Mouse (Mus musculus): ENCODE results near the gene Ugt1a7c.
"Not testable (repeated sequence)": the region's sequence is repeated elsewhere in the genome, so short reads cannot be mapped to it uniquely, and the experiment has no call there.

Ugt1a7c gene

DNA sequence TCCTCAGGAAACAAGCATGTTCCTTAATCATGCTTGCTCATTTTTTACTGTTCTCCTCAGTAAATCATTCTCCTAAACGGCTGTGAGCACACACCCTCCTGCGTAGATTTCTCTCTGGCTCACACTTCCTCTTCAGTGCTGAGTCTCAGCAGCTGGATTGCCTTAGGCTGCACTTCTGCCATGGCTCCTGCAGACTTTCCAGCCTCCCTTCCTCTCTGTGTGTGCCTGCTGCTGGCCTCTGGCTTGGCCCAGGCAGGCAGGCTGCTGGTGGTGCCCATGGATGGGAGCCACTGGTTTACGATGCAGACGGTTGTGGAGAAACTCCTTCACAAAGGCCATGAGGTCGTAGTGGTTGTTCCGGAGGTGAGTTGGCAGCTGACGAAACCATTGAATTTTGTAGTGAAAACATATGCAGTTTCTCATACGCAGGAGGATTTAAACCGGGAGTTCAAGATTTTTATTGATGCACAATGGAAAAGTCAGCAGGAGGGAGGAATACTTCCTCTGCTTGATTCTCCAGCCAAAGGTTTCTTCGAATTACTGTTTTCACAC is at the start of gene Ugt1a7c:
Gene Ugt1a7c (plus strand): TSS at position 122 of the 552 bp plus-strand sequence.
- CTCF ChIA-PET, result interaction anchor here in 1 of 4 experiments (1.5 kb wide), 1 partner anchor 9 kb away, joined by 4 read pairs; no protein-coding TSS in a partner anchor
- POLR2A ChIA-PET, result no interaction called here

DNA sequence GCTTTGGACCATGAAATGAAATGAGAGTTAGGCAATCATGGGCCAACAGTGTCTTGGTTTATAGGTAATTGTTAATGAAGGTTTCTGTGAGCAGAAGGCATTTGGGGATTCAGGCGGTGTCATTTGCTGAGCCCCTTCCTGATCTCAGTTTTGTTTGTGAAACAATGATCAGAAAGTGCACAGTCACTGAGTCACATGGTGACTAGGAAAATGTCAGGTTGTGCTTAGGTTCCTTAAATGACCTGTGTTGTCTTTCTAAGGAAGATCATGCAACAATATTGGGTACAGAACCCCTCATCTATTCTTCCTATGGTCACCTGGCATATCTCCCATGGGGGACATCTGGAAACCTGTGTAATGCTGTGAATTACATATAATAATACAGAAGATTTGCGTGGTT is 47.5 kb upstream of the Ugt1a7c start:
- CTCF ChIA-PET, POLR2A ChIA-PET: not testable (repeated sequence)

DNA sequence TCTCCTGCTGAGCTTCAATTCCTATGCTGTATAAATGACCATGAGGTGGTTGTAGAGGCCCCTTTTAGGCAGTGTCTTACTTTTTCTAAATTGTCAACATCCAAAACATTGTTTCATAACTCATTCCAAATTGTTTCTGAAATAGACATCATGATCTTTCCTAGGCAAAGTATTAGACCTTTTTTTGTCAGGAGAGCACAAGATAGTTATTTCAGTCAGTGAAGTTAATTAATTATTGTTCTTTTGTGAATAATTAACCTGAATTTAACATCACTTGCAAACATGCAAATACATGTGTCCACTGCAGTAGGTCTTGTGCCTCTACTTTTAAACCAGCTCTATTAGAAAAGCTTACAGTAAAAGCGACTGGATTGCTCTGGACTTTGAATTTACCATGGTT is 39.8 kb upstream of the Ugt1a7c start, which contains the start of gene Ugt1a10:
Gene Ugt1a10 (plus strand): TSS at position 301 of the 400 bp plus-strand sequence.
- ChIA-PET CTCF (no interaction called here), POLR2A (no interaction called here)

DNA sequence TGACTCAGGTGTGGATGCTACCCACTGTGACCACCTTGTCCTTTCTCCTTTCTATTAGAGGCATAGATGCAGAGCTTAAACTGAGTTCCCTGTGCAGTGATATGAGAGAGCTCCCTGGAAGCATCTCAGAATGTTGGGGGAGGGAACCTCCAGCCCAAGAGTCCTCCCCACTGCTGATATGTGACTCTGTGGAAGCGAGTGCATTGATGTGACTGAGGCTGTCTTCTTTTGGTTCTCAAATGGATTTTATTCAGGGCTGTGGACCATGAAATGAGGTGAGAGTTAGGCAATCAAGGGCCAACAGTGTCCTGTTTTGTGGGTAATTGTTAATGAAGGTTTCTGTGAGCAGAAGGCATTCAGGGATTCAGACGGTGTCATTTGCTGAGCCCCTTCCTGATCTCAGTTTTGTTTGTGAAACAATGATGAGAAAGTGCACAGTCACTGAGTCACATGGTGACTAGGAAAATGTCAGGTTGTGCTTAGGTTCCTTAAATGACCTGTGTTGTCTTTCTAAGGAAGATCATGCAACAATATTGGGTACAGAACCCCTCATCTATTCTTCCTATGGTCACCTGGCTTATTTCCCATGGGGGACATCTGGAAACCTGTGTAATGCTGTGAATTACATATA is 28.3 kb upstream of the Ugt1a7c start:
- CTCF ChIA-PET, result not testable (repeated sequence)

DNA sequence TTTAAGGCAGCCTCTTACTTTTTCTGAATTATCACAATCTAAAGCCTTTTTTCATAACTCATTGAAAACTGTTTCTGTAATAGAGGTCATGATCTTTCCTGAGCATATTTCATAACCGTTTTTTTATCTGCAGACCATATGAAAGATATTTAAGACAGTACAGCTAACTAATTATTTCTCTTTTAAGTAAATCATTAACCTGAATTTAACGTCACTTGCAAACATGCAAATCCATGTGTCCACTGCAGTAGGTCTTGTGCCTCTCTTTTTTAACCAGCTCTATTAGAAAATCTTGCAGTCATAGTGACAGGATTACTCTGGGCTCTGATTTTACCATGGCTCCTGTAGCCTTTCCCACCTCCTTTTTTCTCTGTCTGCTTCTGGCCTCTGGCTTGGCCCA is 24.4 kb upstream of the Ugt1a7c start, which contains the start of gene Ugt1a9:
Gene Ugt1a9 (plus strand): TSS at position 306 of the 400 bp plus-strand sequence.
- POLR2A ChIA-PET, result interaction anchor here in 1 of 4 experiments (0.7 kb wide), 1 partner anchor 16 kb away, joined by 5 read pairs; no protein-coding TSS in a partner anchor
- CTCF ChIA-PET, result no interaction called here

More for the DNA sequence above, 28.3 kb upstream of the Ugt1a7c start:
- POLR2A ChIA-PET, result not testable (repeated sequence)

DNA sequence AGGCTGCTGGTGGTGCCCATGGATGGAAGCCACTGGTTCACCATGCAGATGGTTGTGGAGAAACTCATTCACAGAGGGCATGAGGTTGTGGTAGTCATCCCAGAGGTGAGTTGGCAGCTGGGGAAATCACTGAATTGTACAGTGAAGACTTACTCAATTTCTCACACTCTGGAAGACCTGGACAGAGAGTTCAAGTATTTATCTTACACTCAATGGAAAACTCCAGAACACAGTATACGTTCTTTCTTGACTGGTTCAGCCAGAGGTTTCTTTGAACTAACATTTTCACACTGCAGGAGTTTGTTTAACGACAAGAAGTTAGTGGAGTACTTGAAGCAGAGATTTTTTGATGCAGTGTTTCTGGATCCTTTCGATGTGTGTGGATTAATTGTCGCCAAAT is 24.0 kb upstream of the Ugt1a7c start:
- ChIA-PET CTCF (no interaction called here), POLR2A (no interaction called here)

DNA sequence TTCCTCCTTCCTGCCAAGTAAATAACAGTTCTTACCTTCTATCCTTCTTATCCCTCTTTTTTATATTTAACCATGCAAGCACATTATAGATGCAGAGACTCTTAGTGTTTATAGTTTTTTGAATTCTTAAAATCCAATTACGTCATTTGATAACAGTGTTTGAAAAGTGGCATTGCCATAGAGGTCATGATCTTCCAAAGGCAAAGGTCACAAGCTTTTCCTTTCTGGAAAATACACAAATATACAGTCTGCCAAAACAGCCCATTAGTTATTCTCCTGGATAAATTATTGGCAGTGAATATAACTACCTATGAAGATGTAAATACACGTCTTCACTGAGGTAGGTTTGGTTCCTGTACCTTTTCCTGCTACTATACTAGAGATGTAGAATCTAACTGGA is 20.4 kb upstream of the Ugt1a7c start:
- POLR2A ChIA-PET, result no interaction called here

DNA sequence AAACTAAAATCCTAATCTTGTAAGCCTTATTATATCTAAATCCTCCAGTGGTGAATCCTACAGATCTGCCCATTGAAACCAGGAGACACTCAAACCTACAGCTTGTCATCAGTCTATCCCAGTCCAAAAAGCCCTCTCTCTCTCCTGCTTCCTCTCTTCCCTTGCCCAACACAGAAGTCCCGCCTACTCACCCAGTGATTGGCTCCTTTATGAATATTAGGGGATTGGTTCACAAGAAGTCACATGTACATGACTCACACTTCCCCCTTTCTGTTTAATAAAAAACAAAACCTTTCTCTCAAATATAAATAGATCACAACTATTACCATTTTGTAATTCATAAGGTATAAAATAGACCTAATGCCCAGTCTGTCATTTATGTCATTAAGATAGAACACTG is 17.7 kb upstream of the Ugt1a7c start:
- POLR2A ChIA-PET, result no interaction called here
- CTCF ChIA-PET, result no interaction called here

More for the DNA sequence above, 20.4 kb upstream of the Ugt1a7c start:
- CTCF ChIA-PET, result no interaction called here

DNA sequence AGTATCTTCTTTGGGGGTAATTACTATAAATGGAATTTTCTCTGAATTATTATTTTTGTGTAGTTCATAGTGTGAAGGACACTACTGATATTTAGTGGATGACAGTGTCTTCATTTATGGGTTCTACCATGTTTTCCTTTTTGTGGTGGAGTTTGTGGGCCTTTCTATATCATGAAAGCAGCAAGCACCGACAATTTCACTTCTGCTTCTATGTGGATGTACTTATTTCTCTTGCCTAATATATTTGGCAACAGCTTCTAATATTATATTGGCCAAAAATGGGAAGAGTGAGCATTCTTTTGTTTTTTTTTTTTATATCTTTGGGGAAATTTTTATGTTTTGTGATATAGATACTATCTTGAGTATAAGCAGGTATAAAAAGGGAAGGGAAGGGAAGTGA is 13.2 kb upstream of the Ugt1a7c start:
- CTCF ChIA-PET, result no interaction called here
- POLR2A ChIA-PET, result no interaction called here

DNA sequence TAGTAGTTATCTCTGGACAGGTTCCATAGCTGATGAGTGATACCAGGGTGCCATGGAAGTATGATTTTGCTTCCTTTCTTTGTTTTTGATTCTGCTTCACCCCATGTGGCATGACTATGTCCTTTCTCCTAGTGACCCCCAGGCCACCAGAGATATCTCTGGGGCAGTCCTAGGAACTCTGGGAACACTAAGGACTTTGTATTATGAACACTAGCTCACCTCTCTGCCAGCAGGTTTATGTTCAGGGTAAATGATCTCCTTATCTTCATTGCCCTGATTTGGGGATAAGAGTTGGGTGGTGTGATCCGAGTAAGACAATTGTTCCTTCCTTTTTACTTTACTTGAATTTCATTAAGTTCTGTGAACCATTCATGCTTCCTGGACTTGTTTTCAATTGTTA is 8.7 kb upstream of the Ugt1a7c start:
- CTCF ChIA-PET, result interaction anchor here in 2 of 4 experiments (0.6 to 1.2 kb wide), 8 partner anchors 9 to 216 kb away, joined by 3 to 4 read pairs (median 3); partner anchors contain the start of genes Hjurp (in 1 of the 2), Trpm8 (in 1 of the 2) and Ugt1a7c (in 1 of the 2)

DNA sequence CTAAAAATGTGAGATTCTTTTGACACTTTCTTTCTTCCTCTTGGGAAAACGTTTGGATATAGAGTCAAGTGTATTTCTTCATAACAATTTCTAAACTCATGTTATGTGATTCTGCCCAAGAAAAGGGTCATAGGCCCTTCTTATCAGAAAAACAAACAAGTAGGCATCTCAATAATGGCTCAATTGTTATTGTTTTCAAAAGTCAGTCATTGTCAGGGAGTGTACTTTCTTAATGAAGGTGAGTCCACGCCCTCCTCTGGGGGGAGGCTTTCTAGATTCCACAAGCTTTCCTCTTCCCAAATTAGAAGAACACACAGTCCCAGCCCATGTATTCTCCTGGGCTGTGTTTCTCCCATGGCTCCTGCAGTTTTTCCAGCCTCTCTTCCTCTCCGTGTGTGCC is 7.3 kb upstream of the Ugt1a7c start, which contains the start of gene Ugt1a8:
Gene Ugt1a8 (plus strand): TSS at position 301 of the 400 bp plus-strand sequence.
- CTCF ChIA-PET, result no interaction called here
- POLR2A ChIA-PET, result interaction anchor here in 1 of 4 experiments (0.6 kb wide), 1 partner anchor 82 kb away, joined by 3 read pairs; no protein-coding TSS in a partner anchor

More for the DNA sequence above, 8.7 kb upstream of the Ugt1a7c start:
- POLR2A ChIA-PET, result interaction anchor here in 1 of 4 experiments (0.5 to 0.6 kb wide), 2 partner anchors 16 to 326 kb away, joined by 4 to 5 read pairs; partner anchors contain the start of gene Ugt1a9

DNA sequence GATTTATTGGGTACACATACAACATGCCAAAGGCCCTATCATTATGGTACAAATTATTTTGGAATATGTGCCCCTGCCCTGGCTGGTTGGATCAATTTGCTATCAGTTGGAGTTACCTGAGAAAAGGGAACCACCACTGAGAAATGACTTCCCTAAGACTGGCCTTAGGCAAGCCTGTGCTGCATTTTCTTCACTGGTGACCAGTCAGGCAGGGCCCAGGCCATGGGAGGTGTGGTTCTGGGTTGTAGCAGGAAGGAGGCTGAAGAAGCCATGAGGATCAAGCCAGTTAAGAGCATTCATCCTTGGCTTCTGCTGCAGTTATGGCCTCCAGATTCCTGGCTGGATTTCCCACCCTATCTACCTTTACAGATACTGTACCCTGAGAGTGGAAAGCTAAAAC is 2.5 kb upstream of the Ugt1a7c start:
- ChIA-PET CTCF (no interaction called here), POLR2A (no interaction called here)

DNA sequence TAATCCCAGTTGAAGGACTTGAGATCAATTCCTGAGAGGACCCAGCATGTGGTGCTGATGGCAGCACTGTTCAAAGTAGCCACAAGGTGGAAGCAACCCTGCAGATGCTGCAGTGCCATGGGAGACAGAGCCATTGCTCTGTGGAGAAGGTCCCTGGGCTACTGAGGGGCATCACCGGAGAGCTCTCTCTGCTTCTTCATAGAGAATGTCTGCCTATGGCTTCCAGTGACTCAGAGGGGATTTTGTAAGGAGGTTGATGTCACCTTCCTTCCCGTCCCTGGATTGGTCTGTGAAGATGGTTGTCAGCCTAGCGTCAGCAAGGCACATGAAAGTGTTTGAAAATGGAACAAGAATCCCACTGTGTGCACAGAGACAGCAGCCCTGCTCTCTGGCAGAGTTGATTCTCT is 589 bp upstream of the Ugt1a7c start:
- CTCF ChIA-PET, result interaction anchor here in 2 of 4 experiments (0.6 to 1.5 kb wide), 3 partner anchors 9 to 193 kb away, joined by 3 to 4 read pairs (median 3); no protein-coding TSS in a partner anchor
- POLR2A ChIA-PET, result not testable (repeated sequence)

DNA sequence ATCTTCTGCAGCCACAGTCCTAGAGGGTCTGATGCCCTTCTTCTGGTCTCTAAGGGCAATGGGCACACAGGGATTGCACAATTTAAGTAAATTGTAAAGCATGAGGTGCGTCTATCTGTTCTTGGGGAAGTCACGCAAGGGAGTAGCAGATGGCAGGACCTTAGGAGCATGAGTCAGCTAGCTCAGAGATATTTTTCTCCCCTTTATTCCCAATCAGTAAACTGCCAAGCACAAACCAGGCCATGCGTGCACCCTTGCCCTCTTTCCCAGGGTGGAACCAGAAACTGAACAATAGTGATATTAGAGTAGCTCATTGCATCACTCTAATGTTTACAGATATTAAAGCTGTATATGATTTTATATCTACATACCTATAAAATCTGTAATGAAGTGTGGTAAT is 3.7 kb downstream of the Ugt1a7c start:
- CTCF ChIA-PET, result interaction anchor here in 1 of 4 experiments (0.6 kb wide), 1 partner anchor 554 kb away, joined by 4 read pairs; no protein-coding TSS in a partner anchor
- POLR2A ChIA-PET, result not testable (repeated sequence)

DNA sequence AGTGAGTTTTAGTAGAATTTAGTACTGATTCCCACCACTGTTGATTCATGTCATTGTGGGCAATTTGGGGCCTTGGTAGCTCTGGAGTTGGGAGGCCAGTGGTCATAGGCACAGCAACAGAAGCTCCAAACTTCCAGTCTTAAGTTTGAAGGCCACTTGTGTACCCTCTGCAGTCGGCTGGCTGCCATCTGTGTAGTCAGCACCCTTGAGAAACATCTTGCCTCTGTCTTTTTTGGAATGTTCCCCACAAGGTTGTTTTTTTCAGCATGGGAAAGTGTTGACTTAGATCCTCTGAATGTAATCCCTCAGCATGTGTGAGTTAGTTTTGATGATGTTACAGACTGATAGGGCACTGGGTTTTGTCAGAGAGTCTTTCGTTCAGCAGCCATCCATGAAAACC is 4.8 kb downstream of the Ugt1a7c start:
- CTCF ChIA-PET, result interaction anchor here in 1 of 4 experiments (0.6 kb wide), 1 partner anchor 267 kb away, joined by 3 read pairs; no protein-coding TSS in a partner anchor
- POLR2A ChIA-PET, result not testable (repeated sequence)

DNA sequence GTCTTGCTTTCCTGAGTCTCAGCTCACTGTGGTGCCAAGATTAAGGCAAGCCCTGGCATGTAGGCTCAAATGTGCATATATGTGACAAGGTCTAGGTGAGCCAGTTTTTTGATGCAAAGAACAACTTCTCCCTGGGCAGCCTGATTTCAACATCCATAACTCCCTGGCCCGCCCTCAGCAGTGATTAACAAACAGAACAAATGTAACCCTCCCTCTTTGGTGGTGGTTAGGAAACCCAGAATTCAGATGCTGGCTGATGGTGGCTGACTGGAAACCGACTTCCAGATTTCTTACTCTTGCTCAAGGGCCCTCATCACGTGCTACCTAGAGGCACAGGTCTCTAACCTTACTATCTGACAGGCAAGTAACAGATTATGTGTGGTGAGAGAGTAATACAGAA is 8.2 kb downstream of the Ugt1a7c start, which contains the start of gene Ugt1a6b:
Gene Ugt1a6b (plus strand): TSS at position 234 of the 400 bp plus-strand sequence.
- POLR2A ChIA-PET, result not testable (repeated sequence)

DNA sequence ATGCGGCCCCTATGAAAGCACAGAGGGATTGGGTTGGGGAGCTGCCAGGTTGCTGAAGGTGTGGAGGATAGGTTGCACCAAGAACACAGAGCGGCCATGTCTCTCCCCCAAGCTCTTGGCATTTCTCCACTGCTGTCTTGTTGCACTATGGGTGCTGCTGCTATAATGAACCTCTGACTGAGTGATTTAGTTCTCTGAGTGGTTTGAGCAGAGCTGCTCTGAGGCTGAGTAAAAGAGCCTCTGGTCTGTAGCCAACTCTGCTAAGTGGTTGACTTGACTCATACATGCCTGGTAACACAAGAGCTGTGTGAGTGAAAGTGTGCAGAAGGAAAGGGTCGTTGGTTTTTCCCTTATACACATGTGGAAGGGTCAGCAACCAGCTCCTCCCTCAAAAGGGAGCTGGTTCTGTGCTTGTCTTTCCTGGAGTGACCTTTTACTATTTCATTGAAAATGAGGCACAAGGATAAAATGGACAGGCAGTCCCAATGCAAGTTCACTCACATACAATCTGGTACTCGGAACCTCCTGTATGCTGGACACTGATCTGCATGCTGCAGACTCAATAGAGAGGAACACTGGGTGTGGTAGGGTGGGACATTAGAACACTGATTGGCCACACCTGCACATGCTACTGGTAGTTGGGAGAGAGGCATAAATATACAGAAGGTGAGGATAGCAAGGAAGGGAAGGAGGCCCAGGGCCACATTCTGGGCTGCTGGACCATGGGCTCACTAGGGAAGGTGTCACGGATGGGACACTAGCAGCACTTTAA is 9.0 kb downstream of the Ugt1a7c start:
- ChIA-PET POLR2A (interaction anchor here in 1 of 4 experiments (0.7 kb wide), 1 partner anchor 32 kb away, joined by 3 read pairs; no protein-coding TSS in a partner anchor), CTCF (interaction anchor here in 2 of 4 experiments (0.6 to 0.7 kb wide), 2 partner anchors 65 to 340 kb away, joined by 3 to 7 read pairs; no protein-coding TSS in a partner anchor)

More for the DNA sequence above, 8.2 kb downstream of the Ugt1a7c start, which contains the start of gene Ugt1a6b:
- CTCF ChIA-PET, result not testable (repeated sequence)

DNA sequence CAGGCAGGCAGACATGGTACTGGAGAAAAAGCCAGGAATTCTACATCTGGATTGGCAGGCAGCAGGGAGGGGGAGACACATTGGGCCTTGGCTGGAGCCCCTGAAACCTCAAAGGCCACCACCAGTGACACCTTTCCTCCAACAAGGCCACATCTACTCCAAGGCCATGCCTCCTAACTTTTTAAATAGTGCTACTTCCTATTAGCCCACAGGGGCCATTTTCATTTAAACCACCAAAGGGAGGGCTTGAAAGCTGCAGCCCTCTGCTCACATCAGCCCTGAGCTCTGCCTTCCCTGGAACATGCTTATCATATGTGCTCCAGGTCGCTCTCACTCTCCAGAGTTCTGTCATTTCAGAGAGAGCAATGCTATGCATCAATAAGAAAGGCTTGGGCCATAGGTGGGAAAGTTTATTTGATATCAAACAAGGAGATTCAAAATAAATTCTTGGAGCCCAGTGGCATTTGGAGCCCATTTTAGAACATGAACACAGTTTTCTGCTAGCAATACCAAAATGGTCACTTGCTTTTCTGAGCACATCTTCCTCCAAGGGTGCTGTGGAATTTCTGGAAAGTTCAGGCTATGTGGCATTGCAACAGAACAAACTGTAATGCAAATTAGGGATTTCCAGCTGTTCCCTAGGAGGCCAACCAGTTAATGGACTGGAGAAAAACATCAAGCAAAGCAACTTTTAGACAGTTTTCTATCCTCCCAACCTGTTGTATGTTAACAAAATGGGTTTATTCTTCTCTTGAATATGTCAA is 10.0 kb downstream of the Ugt1a7c start:
- CTCF ChIA-PET, result interaction anchor here in 2 of 4 experiments (0.6 to 0.7 kb wide), 2 partner anchors 64 to 339 kb away, joined by 3 to 7 read pairs; no protein-coding TSS in a partner anchor
- POLR2A ChIA-PET, result interaction anchor here in 1 of 4 experiments (0.7 kb wide), 1 partner anchor 31 kb away, joined by 3 read pairs; no protein-coding TSS in a partner anchor

DNA sequence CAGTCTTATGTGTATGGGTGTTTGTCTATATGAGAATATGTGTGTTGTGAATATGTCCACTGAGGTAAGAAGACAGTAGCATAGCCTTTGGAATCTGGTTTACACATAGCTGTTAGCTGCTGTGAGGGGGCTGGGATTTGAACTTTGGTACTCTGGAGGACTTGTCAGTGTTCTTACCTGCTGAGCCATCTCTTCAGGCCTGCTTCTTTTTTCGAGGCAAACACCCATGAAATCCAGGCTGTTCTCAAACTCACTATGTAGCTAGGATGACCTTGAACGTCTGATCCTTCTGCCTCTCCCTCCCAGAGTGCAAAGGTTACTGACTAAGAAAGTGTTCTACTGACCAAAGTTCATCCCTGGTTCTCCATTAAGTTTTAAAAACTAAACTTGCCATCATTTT is 10.8 kb downstream of the Ugt1a7c start:
- POLR2A ChIA-PET, result no interaction called here
- CTCF ChIA-PET, result interaction anchor here in 1 of 4 experiments (0.7 kb wide), 1 partner anchor 32 kb away, joined by 3 read pairs; no protein-coding TSS in a partner anchor

All from embryonic stem cell, embryonic (primary cell).